Mouse (Mus musculus) kidney, adult 9 months (tissue): ENCODE measurements around the gene Gdf15.

Source experiments
- DNase-seq: peaks from one replicate; pipeline ENCODE4 v3.0.0; 2022

Gene Gdf15

DNA sequence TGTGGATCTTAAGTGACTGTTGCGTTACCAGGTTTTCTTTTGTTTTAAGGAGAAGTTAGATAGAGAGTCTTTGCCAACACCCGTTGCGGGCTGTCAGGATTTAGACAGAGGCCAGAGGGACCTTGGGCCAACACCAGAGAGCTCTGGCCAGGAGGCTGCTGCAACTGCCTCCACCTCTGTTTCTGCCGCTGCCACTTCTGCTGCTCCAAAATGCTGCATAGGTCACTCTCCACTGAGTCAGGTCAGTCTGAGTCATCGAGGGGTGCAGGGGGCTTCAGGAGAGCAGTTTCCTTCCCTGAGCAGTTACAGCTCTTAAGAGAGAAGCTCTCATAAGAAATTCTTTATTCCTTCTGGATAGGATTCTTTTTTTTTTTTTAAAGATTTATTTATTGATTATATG is 5.2 kb downstream of the Gdf15 start:
- no peak for DNase-seq

DNA sequence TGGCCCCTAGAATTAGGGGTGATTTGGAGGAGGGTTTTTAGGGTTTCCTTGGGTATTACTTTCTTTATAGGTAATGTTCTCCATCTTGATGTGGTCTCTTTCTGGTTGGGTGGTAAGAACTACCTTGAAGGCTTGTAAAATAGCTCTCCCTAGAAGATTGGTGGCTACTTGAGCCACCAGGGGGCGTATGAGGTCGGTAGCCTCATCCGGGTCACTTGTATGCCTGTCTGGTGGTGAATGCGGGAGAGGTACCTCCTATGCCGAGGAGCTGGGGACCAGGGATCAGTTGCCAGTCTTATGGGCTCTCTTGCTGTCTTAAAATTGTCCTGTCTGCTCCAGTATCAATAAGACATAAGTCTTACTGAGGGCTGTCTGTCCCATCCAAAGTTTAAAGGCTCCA is 7.2 kb downstream of the Gdf15 start:
- DNase-seq: peak; percentile 79

DNA sequence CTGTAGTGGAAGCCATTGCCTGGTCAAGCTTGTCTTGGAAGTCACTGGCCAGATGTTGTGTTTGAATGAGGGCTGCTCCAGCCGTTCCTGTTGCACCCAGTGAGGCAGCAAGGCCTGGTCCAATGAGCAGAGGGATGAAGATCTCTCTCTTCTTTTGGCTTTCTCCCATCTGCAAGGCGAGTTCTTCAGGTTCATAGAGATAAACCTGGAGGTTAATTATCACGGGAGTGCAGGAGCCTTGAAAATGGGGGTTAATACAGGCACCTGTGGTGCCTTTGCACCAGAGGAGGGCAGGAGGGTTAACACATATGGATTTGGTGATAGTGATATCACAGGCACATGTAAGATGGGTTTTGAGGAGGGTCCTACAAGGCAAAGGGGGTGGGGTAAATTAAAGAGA is 10.0 kb downstream of the Gdf15 start:
- DNase-seq: no peak

DNA sequence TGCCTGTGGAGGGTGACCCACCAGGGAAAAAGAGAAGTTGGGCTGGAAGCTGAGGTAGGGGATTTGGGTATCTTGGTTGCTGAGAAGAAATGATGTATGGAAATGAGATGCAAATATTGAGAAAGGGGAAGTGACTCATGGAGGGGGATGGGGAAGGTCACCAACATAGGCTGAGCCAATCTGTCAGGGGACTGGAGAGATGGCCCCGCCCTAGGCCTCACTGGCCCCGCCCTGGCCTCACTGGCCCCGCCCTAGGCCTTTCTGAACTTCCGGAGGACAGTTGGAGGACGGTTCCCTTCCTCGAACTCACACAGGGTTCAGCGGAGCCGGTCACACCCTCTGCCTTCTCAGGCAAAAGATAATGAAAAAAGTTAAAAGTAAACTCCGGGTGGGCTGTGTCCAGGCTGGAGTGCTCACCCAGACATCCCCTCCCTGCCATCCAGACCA is 13.3 kb downstream of the Gdf15 start:
- no peak for DNase-seq

DNA sequence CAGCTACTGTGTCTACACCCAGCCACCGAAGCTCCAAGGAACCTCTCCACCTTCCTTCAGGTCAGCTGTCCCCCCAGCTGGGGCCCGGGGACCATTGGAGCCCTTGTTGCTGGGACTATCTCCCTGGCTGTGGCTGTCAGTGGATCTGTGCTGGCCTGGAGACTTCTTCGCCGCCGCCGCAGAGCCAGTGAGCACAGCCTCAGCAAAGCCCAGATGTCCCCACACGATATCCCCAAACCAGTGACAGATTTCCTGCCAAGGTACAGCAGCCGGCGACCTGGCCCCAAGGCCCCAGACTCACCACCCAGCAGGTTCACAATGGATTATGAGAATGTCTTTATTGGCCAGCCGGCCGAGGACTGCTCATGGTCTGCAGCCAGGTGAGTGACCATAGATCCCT is 14.3 kb downstream of the Gdf15 start:
- no peak for DNase-seq

DNA sequence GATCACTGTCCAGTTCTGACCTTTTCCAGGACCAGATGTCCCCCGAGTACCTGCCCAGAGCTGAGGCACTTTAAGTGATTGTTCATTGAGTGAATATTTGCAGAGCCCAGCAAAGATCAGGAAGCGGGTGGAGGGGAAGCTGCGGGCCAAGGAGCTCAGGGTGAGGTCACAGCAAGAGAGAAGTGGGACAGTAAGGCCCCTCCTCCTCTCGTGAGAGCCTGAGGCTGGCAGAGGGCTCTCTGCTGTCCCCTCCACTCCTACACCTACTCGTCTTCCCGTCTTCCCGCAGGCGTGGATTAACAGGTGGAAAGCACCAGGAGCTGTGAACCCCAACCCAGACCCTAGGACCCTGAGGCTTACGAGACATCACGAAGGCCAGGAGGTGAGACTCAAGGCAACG is 15.6 kb downstream of the Gdf15 start:
- DNase-seq: no peak

DNA sequence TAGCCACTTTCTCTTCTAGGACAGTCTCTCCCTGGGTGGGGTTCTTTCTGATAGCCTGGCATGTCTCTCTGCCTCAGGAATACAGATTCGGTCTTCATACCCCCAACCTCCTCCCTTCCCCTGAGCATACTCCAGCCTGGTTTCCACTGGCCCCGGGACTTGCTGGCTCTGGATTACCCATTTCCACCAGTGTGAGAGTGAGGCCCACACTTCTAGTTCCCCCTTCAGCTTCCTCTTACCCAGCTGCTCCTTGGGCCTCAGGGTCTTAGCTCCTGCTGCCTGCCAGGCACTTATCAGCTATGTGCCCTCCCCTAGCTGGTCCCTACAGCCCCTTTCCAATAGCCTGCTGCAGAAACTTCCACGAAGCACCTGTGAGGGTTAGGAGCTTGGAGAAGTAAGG is 16.4 kb downstream of the Gdf15 start, which contains the start of gene Lrrc25:
Lrrc25 (plus strand) TSS at position 262 of the 400 bp plus-strand sequence.
- no peak for DNase-seq

DNA sequence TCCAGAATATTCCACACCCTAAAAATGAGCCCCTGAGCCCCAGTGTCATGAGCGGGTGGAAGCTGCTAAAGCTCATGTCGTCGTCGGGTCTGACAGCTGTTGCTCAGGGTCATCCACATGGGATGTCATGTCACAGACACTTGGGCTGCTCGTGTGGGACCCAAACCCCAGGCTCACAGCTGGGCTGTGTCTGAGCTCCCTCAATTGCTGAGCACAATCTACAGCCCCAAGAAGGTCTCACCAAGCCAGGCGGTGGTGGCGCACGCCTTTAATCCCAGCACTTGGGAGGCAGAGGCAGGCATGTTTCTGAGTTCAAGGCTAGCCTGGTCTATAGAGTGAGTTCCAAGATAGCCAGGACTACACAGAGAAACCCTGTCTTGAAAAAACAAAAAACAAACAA is 17.0 kb downstream of the Gdf15 start:
- DNase-seq: no peak

DNA sequence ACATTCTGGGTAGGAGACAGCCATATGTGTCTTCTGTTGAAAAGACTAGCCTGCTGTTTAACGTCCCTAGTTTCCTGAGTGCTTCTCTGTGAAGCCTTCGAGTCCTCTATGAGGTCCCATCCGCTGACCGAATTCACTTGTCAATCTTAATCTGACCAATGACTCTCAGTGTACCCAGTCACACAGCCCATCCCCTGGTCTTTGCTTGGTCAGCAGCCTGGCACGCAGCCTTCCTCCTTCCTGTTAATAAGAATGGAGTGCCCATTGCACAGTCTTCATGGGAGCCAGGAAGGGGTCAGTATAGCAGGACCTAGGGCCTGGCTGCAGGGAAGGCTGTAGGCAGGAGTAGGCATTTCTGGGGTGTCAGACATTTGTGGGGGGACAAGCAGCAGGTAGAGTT is 17.8 kb downstream of the Gdf15 start:
- no peak for DNase-seq

DNA sequence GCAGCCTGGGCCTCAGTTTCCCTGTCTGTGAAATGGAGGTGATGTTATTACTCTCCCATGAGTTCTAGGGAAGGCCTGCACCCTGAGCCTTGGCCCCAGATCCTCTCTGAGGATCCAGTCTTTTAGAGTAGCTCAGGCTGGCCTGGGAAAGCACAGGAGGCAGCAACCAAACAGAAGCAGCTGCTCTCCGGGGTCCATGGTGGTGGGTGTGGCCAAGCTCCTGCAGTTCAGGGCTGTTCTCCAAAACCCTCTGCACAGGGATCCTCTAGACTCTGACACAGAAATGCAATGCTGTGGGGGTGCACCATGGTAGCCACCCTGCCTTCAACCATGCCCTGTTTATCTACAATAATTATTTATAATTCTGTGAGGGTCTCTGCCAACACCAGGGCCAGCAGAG is 18.5 kb downstream of the Gdf15 start:
- DNase-seq: no peak

DNA sequence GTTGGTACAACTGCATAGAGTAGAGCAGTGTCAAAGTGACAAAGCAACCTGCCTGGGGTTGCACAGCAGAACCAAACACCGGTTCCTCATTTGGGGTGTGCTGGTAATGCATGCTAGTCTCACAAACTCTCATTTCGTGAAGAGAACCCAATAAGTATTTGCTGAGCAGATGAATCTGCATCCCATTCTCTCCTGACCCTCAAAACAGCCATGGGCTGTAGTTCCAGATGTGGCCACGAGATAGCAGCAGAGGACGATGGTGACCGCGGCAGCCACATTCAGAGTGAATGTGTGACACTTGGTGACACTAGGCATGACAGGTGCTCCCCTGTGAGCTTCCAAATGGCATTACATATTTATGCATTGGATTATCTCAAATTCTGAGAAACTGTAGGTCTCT is 20.4 kb downstream of the Gdf15 start:
- peak; percentile 89 for DNase-seq

DNA sequence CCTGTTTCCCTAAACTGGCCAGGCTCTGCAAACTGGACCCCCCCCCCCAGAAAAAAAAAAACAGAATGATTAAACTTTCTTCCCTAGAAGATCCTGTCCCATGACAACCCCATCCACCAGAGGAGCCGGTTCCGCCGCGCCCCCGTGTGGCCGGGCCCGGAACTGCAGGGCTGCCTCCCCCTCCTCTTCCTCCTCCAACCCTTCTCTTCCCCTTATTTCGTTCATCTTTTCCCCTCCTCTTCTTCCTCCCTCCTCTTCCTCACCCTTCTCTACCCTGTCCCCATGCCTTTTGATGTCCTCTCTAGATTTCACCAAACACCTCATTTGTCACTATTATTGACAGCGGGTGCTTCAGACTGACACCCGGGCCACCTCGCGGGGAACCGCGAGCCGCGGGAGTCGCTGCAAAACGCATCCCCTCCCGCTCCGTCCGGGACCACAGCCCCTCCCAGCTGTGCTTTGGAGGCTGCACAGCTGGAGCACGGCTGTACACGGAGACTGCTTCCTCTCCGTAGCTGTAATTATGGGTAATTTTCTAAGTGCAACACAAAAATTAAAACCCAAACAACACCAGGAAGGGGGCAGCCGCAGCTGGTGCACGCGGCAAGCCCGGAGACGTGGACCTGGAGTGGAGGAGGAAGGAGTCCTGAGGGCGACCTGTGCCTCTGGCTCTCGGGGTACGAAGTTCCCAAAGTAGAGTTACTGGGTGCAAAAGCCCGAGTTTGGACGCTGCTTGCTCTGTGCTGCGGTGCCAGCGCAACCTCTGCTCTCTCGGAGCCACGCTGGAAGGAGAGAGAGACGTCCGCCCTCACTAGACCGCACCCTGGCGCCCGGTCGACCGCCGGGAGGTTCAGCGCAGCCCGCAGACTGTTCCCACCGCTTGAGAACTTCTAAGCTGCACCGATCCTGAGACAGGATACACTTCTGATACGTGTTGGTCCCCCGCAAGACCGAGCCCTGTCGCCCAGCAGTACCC is 21.2 kb downstream of the Gdf15 start:
- DNase-seq: peak; percentile 78

DNA sequence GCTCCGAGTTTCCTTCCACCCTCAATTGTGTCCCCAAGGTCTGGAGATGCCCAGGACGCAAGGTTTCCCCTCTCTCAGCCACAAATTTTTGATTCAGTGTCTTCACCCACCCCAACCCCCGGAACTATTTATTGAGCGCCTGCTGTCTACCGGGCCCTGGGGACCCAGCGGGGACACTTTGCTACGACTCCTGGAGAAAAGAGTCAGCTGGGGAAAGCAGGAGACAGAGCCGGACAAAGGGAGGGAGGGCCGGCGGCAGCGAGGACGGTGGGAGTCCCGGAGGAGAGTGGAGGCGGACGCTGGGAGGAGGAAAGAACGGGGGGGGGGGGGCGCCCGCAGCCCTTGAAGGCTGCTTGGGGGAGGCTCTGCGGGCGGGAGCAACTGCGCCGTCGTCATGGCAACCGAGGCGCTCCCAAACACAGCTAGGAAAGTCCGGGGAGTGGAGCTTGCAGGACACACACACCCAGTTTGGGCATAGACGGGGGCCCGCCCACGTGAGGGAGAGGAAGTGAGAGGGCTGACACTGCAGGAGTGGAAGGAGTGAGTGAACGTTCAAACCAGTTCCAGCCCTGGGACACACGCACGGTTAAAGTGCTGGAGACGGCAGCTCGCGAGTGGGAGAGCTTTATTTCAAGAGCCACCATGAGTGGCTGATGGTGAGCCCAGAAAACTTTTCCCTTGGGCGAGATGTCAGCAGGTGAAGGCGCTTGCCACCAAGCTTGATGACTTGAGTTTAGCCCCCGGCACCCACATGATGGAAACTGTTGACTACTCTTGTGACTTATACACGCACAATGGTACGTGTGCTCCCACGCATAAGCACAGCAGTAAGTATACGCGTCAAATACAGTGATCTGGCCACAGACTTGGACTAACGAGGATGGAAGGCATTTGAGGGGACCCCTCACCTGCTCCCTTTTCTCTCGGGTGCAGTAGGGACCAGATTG is 22.1 kb downstream of the Gdf15 start:
- DNase-seq: peak; percentile 89

DNA sequence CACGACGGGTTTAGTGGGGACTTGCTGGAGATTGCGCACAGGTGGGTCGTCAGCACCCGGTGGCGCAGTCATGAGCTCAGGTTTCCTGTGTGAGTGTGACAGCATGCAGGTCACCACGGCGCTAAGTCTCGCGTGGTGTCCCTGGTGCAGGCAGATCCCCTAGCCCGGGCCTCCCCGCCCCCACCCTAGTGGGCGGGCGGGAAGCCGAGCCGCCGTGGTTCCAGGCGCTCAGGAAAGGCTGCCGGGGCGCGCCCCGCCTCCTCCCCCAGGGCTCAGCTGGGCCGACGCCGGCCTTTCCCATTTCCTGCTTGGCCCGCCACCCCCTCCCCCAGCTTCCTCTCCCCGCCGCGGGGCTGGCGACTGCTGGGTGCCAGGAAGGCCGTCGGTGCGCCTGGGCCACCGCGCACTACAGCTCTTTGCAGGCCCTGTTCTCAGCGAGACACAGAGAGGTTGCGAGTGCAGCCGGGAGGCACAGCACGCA is 22.8 kb downstream of the Gdf15 start:
- peak; percentile 87 for DNase-seq

DNA sequence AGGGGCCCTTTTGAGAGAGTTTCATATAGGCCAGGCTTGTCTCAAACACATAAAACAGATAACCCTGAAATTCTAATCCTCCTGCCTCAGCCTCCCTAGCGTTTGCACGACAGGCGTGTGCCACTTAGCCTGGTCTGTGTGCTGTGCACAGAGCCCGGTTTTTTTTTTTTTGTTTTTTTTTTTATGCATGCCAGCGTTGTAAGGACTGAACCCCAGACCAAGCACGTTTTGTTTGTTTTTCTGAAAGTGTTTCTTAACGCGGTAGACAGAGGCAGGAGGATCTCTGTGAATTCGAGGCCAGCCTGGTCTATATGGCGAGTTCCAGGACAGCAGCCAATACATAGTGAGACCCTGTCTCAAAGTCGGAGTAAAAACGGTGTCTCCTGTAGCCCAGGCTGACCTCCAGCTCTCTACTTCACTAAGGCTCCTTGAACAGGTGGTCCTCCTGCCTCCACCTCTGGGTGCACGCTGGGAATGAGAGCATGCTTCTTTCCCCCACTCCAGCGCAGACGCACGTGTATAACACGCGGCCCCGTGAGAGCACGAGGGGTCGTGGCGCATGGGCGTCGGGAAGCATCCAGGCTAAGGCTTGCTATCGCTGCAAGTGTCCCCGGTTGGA is 23.4 kb downstream of the Gdf15 start, which contains the start of gene Ssbp4:
Ssbp4 (minus strand) TSS at position 124 of the 619 bp plus-strand sequence.
- no peak for DNase-seq

DNA sequence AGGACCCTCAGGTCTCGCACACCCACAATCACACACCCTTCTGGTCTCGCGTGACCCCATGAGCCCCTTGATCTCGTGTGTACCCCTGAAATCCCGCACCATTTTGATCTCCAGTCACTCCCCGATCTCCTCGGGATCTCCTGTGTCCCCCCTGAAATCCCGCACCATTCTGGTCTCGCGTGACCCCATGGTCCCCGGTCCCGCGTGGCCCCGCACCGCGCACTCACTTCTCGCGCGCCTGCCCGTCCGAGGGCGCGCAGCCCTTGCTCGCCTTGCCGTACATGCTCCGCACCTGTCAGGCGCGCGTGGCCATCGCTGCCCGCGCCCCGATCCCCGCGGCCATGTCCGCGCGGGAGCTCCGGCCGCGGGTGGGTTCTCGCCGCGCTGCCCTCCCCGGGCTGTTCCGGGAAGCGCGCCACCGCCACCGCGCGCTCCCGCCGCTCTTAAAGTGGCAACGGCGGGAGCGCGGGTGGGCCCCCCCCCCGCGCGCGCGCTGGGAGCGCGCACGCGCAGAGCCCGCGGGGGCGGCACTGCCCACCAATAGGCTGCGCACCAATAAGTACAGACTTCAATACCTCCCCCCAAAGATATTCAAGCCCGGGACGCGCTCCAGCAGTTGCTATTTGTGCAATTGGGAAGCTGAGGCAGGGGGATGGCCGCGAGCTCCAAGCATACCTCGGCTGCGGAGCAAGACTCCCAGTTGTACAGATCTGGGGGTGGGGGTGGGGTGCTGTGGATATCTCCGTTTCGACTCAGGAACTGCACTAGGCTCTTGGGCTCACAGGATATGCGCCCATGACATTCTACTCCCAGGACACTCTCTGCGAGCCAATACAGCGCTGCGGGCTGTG is 24.1 kb downstream of the Gdf15 start:
- DNase-seq: no peak

DNA sequence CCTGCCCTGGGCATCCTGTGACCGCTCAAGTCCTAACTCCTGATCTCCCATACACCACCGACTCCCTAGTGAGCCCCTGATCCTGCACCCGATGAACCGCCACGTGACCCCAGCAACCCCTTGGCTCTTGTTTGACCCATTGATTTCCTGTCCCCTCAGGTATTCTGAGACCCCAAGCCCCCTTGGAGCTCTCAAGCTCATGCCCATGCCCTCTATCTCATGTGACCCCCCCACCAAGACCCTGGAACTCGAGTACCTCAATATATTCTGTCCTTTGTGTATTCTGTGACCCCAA is 24.7 kb downstream of the Gdf15 start:
- DNase-seq: no peak

DNA sequence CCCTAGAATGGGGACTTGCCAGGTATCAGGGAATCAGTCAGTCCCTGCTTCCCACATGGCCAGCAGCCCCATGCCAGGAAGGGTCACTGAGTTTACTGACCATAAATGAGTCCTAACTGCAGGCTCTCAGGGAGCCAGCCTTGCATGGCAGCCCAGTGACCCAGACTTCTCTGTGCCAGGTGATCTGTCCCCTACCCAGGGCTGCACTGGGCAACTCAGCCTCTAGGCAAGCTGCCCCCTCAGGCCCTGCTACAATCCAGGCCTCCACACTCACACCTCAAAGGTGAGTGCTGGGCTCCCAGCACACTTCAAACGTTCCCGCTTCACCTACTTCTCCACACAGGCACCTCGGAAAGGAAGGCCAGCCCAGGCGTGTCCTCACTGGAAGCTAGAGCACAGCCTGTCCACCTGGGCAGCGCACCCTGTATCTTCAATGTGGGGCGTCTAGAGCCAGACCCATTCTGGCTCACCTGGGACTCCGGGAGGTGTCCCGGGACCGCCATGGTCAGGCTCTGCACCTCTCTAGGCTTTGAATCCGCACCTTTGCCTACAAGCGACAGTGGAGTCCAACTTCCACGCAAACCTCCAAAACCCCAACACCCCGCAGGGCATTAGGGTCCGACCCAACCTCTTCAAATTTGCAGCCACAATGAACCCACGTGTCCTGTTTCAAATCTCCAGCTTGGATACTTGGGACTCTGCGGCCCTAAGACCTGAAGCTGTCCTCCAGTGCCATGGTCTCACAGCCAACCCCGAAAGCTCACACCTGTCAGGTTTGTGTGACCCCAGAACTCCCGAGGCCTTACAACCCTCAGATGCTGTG is 25.3 kb downstream of the Gdf15 start:
- DNase-seq: no peak

DNA sequence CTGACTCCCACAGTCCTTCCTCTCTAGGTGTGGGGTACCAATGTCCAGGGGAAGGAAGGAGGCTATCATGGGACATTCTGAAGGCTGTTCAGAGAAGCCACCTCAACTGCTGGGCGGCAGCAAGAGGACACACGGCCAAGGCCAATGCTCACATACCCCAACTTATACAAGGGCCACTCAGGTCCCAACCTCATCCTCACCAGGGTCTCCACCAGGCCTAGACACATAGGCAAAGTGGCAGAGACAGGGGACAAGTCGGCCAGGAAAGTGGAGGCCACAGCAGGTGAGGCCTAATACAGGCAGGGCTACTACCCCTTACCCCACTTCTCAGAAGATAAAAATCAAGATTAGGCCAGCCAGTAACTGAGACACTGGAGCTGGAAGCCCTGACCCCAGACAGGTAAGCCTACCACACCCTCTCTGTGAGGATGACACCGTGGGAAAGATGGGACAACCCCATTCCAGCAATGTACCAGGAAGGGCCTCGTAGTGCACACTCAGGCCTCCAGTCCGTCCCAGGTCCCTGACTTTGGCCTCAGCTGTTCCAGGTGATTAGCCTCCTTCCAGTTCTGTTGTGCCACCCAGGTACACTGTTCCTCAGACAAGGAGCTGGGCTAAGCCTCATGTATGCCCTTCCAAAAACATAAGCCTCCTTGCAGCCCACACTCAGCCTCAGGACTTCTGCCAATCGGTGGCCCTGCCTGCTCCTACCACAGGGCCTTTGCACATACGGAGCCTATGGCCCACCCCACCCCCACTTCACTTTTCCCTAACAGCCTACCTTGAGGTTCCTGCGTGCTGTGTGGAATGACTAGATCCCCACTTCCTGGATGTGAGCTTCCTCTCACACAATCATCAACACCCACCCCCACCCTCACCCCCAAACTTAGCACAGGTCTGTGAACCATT is 26.1 kb downstream of the Gdf15 start:
- DNase-seq: no peak

DNA sequence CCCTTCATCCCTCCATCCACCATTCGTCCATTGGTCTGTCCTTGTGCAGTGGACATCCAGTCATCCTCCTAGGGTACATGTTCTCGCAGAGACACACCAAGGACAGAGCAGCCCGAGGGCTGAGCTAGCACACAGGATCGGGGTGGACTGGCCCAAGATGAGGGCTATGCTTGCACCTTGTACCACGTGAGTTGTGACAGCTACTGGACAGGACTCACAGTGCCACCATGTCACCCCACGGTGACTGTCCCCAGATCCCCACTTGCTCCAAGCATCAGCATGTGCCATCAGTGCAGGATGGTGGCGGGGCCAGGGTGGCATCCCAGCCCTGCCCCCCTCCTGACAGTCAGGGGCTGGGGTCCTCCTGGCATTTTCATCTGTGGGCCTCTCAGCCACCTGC is 27.7 kb downstream of the Gdf15 start:
- DNase-seq: no peak
